Mouse (Mus musculus) heart, adult 2 months (tissue): ENCODE data around the gene Srms. TPM values are rescaled to one million over a fixed set of nuclear protein-coding genes. Genes with fewer than 3 reads are reported as not detected.
A peak's percentile ranks its signal among the peaks of the same experiment; 100 is the strongest.

Experiments used
- DNase-seq, 2 experiments: peaks; one replicate each; pipeline ENCODE4 v3.0.0; 2021
- H3K27ac ChIP-seq: fragments of 200-600 bp; 2 replicates; pipeline ENCODE4 v1.8.1; 2022
- H3K27me3 ChIP-seq: fragments of 200-500 bp; 2 replicates; pipeline ENCODE4 v1.6.1; 2012; ENCODE audit warnings: mild to moderate bottlenecking, low read length, inconsistent platforms, mixed read lengths; ENCODE audit not compliant: control insufficient read depth, insufficient read depth
- H3K36me3 ChIP-seq: fragments of 200-500 bp; 2 replicates; pipeline ENCODE4 v1.6.1; 2012; ENCODE audit warnings: low read length, inconsistent platforms; ENCODE audit not compliant: control insufficient read depth, insufficient read depth
- H3K4me1 ChIP-seq: fragments of 200-500 bp; 2 replicates; pipeline ENCODE4 v1.6.1; 2011; ENCODE audit warnings: low read length; ENCODE audit not compliant: control insufficient read depth, insufficient read depth
- H3K4me3 ChIP-seq: fragments of 200-600 bp; 2 replicates; pipeline ENCODE4 v1.8.1; 2022
- H3K79me2 ChIP-seq: fragments of 200-500 bp; replicated peaks from 2 replicates; pipeline ENCODE4 v1.6.1; 2012; ENCODE audit warnings: mild to moderate bottlenecking, inconsistent platforms, low read length, moderate library complexity, mixed read lengths; ENCODE audit not compliant: control insufficient read depth, insufficient read depth
- H3K9ac ChIP-seq: fragments of 200-500 bp; 2 replicates; pipeline ENCODE4 v1.6.1; 2012; ENCODE audit warnings: low read depth, mild to moderate bottlenecking, control low read depth, inconsistent platforms, low read length, mixed read lengths
- CTCF ChIP-seq: fragments of 200-600 bp; IDR thresholded peaks from 2 replicates; pipeline ENCODE4 v1.8.1; 2022; ENCODE audit warnings: antibody characterized with exemption, mild to moderate bottlenecking, moderate library complexity
- EP300 ChIP-seq: fragments of 200-500 bp; IDR thresholded peaks from 2 replicates; pipeline ENCODE4 v1.6.1; 2011; ENCODE audit warnings: low read depth, low read length, control low read depth; ENCODE audit not compliant: insufficient read depth
- POLR2A ChIP-seq: fragments of 200-500 bp; IDR thresholded peaks from 2 replicates; pipeline ENCODE4 v1.6.1; 2011; ENCODE audit warnings: mild to moderate bottlenecking, low read depth, low read length, control low read depth; ENCODE audit not compliant: insufficient read depth
- WGBS: fragments of 180-500 bp; shearing (Covaris S2); methylation state at CpG from one replicate; pipeline ENCODE4 v1.1.7; 2018; 5-methylcytosine and 5-hydroxymethylcytosine counted together
- intact Hi-C: fragments of 180-260 bp; cut with DNase I; formaldehyde crosslinking; loops from one replicate; pipeline ENCODE4 v1.15.1; 2025
- polyA plus RNA-seq: library from polyadenylated mRNA; depleted of rRNA; stranded (reverse); fragments of >200 nt; gene quantifications from 2 replicates; pipeline ENCODE4 v1.2.3, GENCODE M21; 2012
- total RNA-seq, 2 experiments: library from RNA; stranded (reverse); gene quantifications; 2 replicates each; pipeline ENCODE4 v1.2.3; 2021

Gene Srms
- total and polyA plus RNA-seq, 3 experiments: 0.44 to 0.59 (median 0.59) TPM

- under 1% methylated on average over 64 of the region's 64 CpGs for WGBS
- intact Hi-C loops: loop anchor here (1.0 to 10.0 kb wide), 4 partner anchors 53 to 397 kb away; partner anchors contain the start of gene Uckl1
- H3K4me3 ChIP-seq: peak within 1 kb of the TSS; percentile 50
These were observed 25.6 kb downstream of the Srms start, which contains the start of gene Ppdpf for GRCm38 (mm10) chr2:181187121-181188000. Gene Ppdpf (plus strand): TSS chr2:181187247.

GRCm38 (mm10) chr2:181186635-181187034 lies 26.4 kb downstream of the Srms start:
- intact Hi-C loops: loop anchor here (1.0 to 10.0 kb wide), 5 partner anchors 54 to 398 kb away; partner anchors contain the start of gene Uckl1
- peak; percentile 87 to 89 for DNase-seq
- H3K79me2 ChIP-seq: no peaks in the 10 kb centered on the region
- H3K4me3 ChIP-seq: peak overlapping the region; percentile 50
- H3K9ac ChIP-seq: peak overlapping the region; percentile 57
- peaks cover 8% of the 10 kb centered on the region for H3K4me1 ChIP-seq
- H3K27ac ChIP-seq: peak overlapping the region; percentile 89
- TF ChIP-seq POLR2A (no peak), CTCF (peak; percentile 98), EP300 (peak; percentile 92)
- peaks cover 6% of the 10 kb centered on the region; the same call in 1 of the 2 replicates for H3K36me3 ChIP-seq
- WGBS: 0% methylated on average over 14 of the region's 14 CpGs
- H3K27me3 ChIP-seq: no peaks in the 10 kb centered on the region

More at GRCm38 (mm10) chr2:181187121-181188000, 25.6 kb downstream of the Srms start, which contains the start of gene Ppdpf:
- DNase-seq: peak; percentile 94 to 97
- Histone ChIP-seq H3K4me1 (peaks cover 8% of the 10 kb centered on the region), H3K79me2 (no peaks in the 10 kb centered on the region), H3K9ac (peak within 1 kb of the TSS; percentile 74), H3K36me3 (peaks cover 6% of the 10 kb centered on the region; the same call in 1 of the 2 replicates), H3K27me3 (no peaks in the 10 kb centered on the region), H3K27ac (peak within 1 kb of the TSS; percentile 89)
- TF ChIP-seq CTCF: peak; percentile 31; the same call in 1 of the 2 replicates
- TF ChIP-seq EP300: peak; percentile 83; the same call in 1 of the 2 replicates
- peak; percentile 76; the same call in 1 of the 2 replicates for TF ChIP-seq POLR2A

- H3K4me1 ChIP-seq: peaks cover 1% of the 10 kb centered on the region; the same call in 1 of the 2 replicates
- DNase-seq: peak in 1 of 2 experiments; percentile 15
- H3K4me3 ChIP-seq: no peak overlapping the region
- no peak overlapping the region for H3K9ac ChIP-seq
- intact Hi-C loops: loop anchor here (10.0 kb wide), 1 partner anchor 404 kb away; the partner anchor contains the start of gene Uckl1
- no peaks in the 10 kb centered on the region for H3K27me3 ChIP-seq
- TF ChIP-seq EP300 (no peak), POLR2A (no peak), CTCF (no peak)
- WGBS: 33% methylated on average over 6 of the region's 6 CpGs
- H3K27ac ChIP-seq: no peak overlapping the region
- H3K79me2 ChIP-seq: no peaks in the 10 kb centered on the region
- no peaks in the 10 kb centered on the region for H3K36me3 ChIP-seq
These were observed 32.1 kb downstream of the Srms start for GRCm38 (mm10) chr2:181180898-181181297.

- H3K79me2 ChIP-seq: no peaks in the 10 kb centered on the region
- DNase-seq: no peak
- no peaks in the 10 kb centered on the region for H3K27me3 ChIP-seq
- WGBS: 53% methylated on average over 5 of the region's 5 CpGs
- TF ChIP-seq POLR2A (no peak), EP300 (no peak), CTCF (no peak)
- intact Hi-C loops: no loop called here
- H3K4me1 ChIP-seq: peaks cover 1% of the 10 kb centered on the region; the same call in 1 of the 2 replicates
- H3K4me3 ChIP-seq: no peak overlapping the region
- H3K9ac ChIP-seq: no peak overlapping the region
- H3K36me3 ChIP-seq: no peaks in the 10 kb centered on the region
- no peak overlapping the region for H3K27ac ChIP-seq
These were observed 34.5 kb downstream of the Srms start for GRCm38 (mm10) chr2:181178471-181178870.

- intact Hi-C loops: no loop called here
- TF ChIP-seq POLR2A: no peak
- 63% methylated on average over 3 of the region's 3 CpGs for WGBS
These were observed 35.0 kb downstream of the Srms start for GRCm38 (mm10) chr2:181178015-181178414.

GRCm38 (mm10) chr2:181174646-181175045 lies 38.3 kb downstream of the Srms start:
- Histone ChIP-seq H3K4me1 (no peaks in the 10 kb centered on the region), H3K9ac (no peak overlapping the region), H3K4me3 (no peak overlapping the region), H3K79me2 (no peaks in the 10 kb centered on the region), H3K36me3 (no peaks in the 10 kb centered on the region), H3K27me3 (no peaks in the 10 kb centered on the region), H3K27ac (no peak overlapping the region)
- DNase-seq: no peak
- WGBS: 83% methylated on average over 3 of the region's 3 CpGs
- TF ChIP-seq CTCF: no peak
- no peak for TF ChIP-seq POLR2A
- no peak for TF ChIP-seq EP300
- intact Hi-C loops: no loop called here

More at GRCm38 (mm10) chr2:181178015-181178414, 35.0 kb downstream of the Srms start:
- H3K36me3 ChIP-seq: no peaks in the 10 kb centered on the region
- no peak for DNase-seq
- H3K4me1 ChIP-seq: peaks cover 1% of the 10 kb centered on the region; the same call in 1 of the 2 replicates
- no peak overlapping the region for H3K4me3 ChIP-seq
- H3K27me3 ChIP-seq: no peaks in the 10 kb centered on the region
- H3K27ac ChIP-seq: no peak overlapping the region
- no peaks in the 10 kb centered on the region for H3K79me2 ChIP-seq
- H3K9ac ChIP-seq: no peak overlapping the region
